Mouse (Mus musculus): ENCODE measurements at regions not wholly inside any gene's neighbourhood (a gene's known extent, or its start where the extent isn't known, plus 50 kb on each side); places are given as distances from the start of the nearest gene placed in this dataset.

DNA sequence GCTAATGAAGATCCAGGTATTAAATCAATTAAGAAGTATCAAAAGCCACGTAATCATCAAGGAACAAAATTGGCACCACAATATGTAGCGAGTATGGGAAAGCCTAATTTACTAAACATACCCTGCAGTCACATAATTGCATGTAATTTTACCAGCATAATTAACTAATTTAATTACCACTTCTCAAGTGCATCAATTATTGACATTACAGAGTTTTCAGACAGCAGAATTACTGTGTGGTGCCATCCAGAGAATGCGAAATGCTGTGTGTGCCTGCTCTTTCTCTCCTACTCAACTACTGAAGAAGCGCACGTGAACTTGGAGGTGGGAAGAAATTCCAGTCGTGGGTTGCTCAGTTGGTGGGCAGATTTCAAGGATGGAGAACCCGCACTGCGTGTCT, 229.5 kb upstream of the Id4 start:
- TF ChIP-seq CTCF (IDR thresholded peaks at IDR 0.05; ENCODE audit: low read depth, low read length), result no peak
- TF ChIP-seq EP300 (IDR thresholded peaks at IDR 0.05; ENCODE audit: insufficient read depth, low read depth, low read length), result no peak
